Mouse (Mus musculus) embryonic fibroblast, embryonic 13.5 days (primary cell): ENCODE measurements at regions not wholly inside any gene's neighbourhood (a gene's known extent, or its start where the extent isn't known, plus 50 kb on each side); places are given as distances from the start of the nearest gene placed in this dataset.

ENCODE experiments used
- CTCF ChIP-seq: IDR thresholded peaks from 2 replicates; pipeline ENCODE4 v1.5.1; 2011; ENCODE audit warnings: mild to moderate bottlenecking, control low read depth, low read length, moderate library complexity, borderline replicate concordance; ENCODE audit not compliant: insufficient read depth
- POLR2A ChIP-seq: IDR thresholded peaks from 2 replicates; pipeline ENCODE4 v1.6.1; 2011; ENCODE audit warnings: low read depth, mild to moderate bottlenecking, control low read depth, low read length, moderate library complexity

DNA sequence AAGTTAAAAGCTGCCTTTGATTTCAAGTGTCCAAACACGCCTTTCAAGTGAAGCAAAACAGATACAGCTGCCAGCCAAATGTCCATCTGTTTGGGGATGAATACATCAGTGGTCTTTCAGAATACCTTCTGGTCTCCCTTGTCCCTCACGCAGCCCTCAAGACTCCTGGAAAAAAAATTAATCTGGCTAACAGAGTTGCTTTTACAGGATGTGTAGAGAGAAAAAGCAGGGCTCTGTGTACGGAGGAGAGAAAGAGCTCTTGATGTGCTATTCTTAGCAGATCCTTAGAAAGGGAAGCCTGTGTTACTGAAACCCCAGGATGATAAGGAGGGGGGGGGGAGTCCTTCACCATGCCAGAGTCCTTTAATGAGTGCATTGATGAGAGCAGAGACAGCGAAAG is 748.4 kb upstream of the Lrrc6 start:
- TF ChIP-seq POLR2A (no peak), CTCF (no peak)
